Mouse (Mus musculus): ENCODE measurements around the gene Bud31. TPM values are rescaled to one million over a fixed set of nuclear protein-coding genes. Genes with fewer than 3 reads are reported as not detected.
"Not testable (repeated sequence)": the region's sequence is repeated elsewhere in the genome, so short reads cannot be mapped to it uniquely, and the experiment has no call there.

Gene Bud31
- 128 and 135 TPM in 2 replicates for polyA plus RNA-seq (2012; ENCODE audit: insufficient read depth, insufficient read length, missing spikeins)

GRCm38 (mm10) chr5:145139571-145140519 is at the start of gene Bud31, which contains the start of gene Pdap1:
Bud31 (plus strand) TSS chr5:145140362.
Pdap1 (minus strand) TSS chr5:145140238.
- TF ChIP-seq CTCF (IDR thresholded peaks at IDR 0.05; ENCODE audit: low read depth, low read length) (no peak), POLR2A (IDR thresholded peaks at IDR 0.05; ENCODE audit: borderline replicate concordance, low read depth, low read length) (no peak)
- peaks cover 13% of the 10 kb centered on the region for H3K4me1 ChIP-seq (ENCODE audit: control insufficient read depth, insufficient read depth, low read length)
- H3K4me3 ChIP-seq (ENCODE audit: insufficient read depth, low read length), result peak within 1 kb of the TSS; percentile 96
- H3K27ac ChIP-seq (ENCODE audit: insufficient read depth, low read depth, low read length), result peak within 1 kb of the TSS; percentile 97

GRCm38 (mm10) chr5:145096195-145096594 is 44.0 kb upstream of the Bud31 start:
- Histone ChIP-seq H3K4me1 (ENCODE audit: control insufficient read depth, insufficient read depth, low read length) (0 out of 2 replicates have a peak, but pooled peaks cover 5% of the 10 kb centered on the region), H3K4me3 (ENCODE audit: insufficient read depth, low read length) (no peak overlapping the region), H3K27ac (ENCODE audit: insufficient read depth, low read depth, low read length) (no peak overlapping the region)
- TF ChIP-seq POLR2A (IDR thresholded peaks at IDR 0.05; ENCODE audit: borderline replicate concordance, low read depth, low read length) (no peak), CTCF (IDR thresholded peaks at IDR 0.05; ENCODE audit: low read depth, low read length) (no peak)

- no peak overlapping the region for H3K4me3 ChIP-seq (ENCODE audit: insufficient read depth, low read length)
- H3K27ac ChIP-seq (ENCODE audit: insufficient read depth, low read depth, low read length), result no peak overlapping the region
- H3K4me1 ChIP-seq (ENCODE audit: control insufficient read depth, insufficient read depth, low read length), result peaks cover 7% of the 10 kb centered on the region; the same call in 1 of the 2 replicates
- TF ChIP-seq CTCF (IDR thresholded peaks at IDR 0.05; ENCODE audit: low read depth, low read length) (no peak), POLR2A (IDR thresholded peaks at IDR 0.05; ENCODE audit: borderline replicate concordance, low read depth, low read length) (no peak)
These were observed 41.8 kb upstream of the Bud31 start for GRCm38 (mm10) chr5:145098340-145098821.

GRCm38 (mm10) chr5:145100960-145101359 is 39.2 kb upstream of the Bud31 start:
- Histone ChIP-seq H3K4me1 (ENCODE audit: control insufficient read depth, insufficient read depth, low read length) (peaks cover 6% of the 10 kb centered on the region; the same call in 1 of the 2 replicates), H3K4me3 (ENCODE audit: insufficient read depth, low read length) (no peak overlapping the region), H3K27ac (ENCODE audit: insufficient read depth, low read depth, low read length) (no peak overlapping the region)
- TF ChIP-seq POLR2A (IDR thresholded peaks at IDR 0.05; ENCODE audit: borderline replicate concordance, low read depth, low read length), result no peak
- TF ChIP-seq CTCF (IDR thresholded peaks at IDR 0.05; ENCODE audit: low read depth, low read length), result no peak

- H3K4me3 ChIP-seq (ENCODE audit: insufficient read depth, low read length); H3K27ac ChIP-seq (ENCODE audit: insufficient read depth, low read depth, low read length); H3K4me1 ChIP-seq (ENCODE audit: control insufficient read depth, insufficient read depth, low read length): not testable (repeated sequence)
These were observed 38.7 kb upstream of the Bud31 start for GRCm38 (mm10) chr5:145101451-145101850.

- TF ChIP-seq POLR2A (IDR thresholded peaks at IDR 0.05; ENCODE audit: borderline replicate concordance, low read depth, low read length), result no peak
- no peak for TF ChIP-seq CTCF (IDR thresholded peaks at IDR 0.05; ENCODE audit: low read depth, low read length)
- Histone ChIP-seq H3K27ac (ENCODE audit: insufficient read depth, low read depth, low read length) (no peak overlapping the region), H3K4me1 (ENCODE audit: control insufficient read depth, insufficient read depth, low read length) (peaks cover 4% of the 10 kb centered on the region; the same call in 1 of the 2 replicates), H3K4me3 (ENCODE audit: insufficient read depth, low read length) (no peak overlapping the region)
These were observed 37.5 kb upstream of the Bud31 start for GRCm38 (mm10) chr5:145102706-145103105.

GRCm38 (mm10) chr5:145104328-145104727 is 35.8 kb upstream of the Bud31 start:
- H3K4me1 ChIP-seq (ENCODE audit: control insufficient read depth, insufficient read depth, low read length), result peaks cover 4% of the 10 kb centered on the region; the same call in 1 of the 2 replicates

GRCm38 (mm10) chr5:145105694-145106275 is 34.4 kb upstream of the Bud31 start:
- no peak overlapping the region for H3K4me3 ChIP-seq (ENCODE audit: insufficient read depth, low read length)
- no peak for TF ChIP-seq CTCF (IDR thresholded peaks at IDR 0.05; ENCODE audit: low read depth, low read length)
- TF ChIP-seq POLR2A (IDR thresholded peaks at IDR 0.05; ENCODE audit: borderline replicate concordance, low read depth, low read length), result no peak
- peaks cover 8% of the 10 kb centered on the region; the same call in 1 of the 2 replicates for H3K4me1 ChIP-seq (ENCODE audit: control insufficient read depth, insufficient read depth, low read length)
- no peak overlapping the region for H3K27ac ChIP-seq (ENCODE audit: insufficient read depth, low read depth, low read length)

More at GRCm38 (mm10) chr5:145104328-145104727, 35.8 kb upstream of the Bud31 start:
- Histone ChIP-seq H3K4me3 (ENCODE audit: insufficient read depth, low read length) (no peak overlapping the region), H3K27ac (ENCODE audit: insufficient read depth, low read depth, low read length) (no peak overlapping the region)
- no peak for TF ChIP-seq CTCF (IDR thresholded peaks at IDR 0.05; ENCODE audit: low read depth, low read length)

- no peak for TF ChIP-seq POLR2A (IDR thresholded peaks at IDR 0.05; ENCODE audit: borderline replicate concordance, low read depth, low read length)
- no peak for TF ChIP-seq CTCF (IDR thresholded peaks at IDR 0.05; ENCODE audit: low read depth, low read length)
- 0 out of 2 replicates have a peak overlapping the region, but pooled peaks have one; percentile 6 for H3K27ac ChIP-seq (ENCODE audit: insufficient read depth, low read depth, low read length)
- peaks cover 15% of the 10 kb centered on the region for H3K4me1 ChIP-seq (ENCODE audit: control insufficient read depth, insufficient read depth, low read length)
- no peak overlapping the region for H3K4me3 ChIP-seq (ENCODE audit: insufficient read depth, low read length)
These were observed 29.8 kb upstream of the Bud31 start for GRCm38 (mm10) chr5:145110401-145110800.

- TF ChIP-seq CTCF (IDR thresholded peaks at IDR 0.05; ENCODE audit: low read depth, low read length) (no peak), POLR2A (IDR thresholded peaks at IDR 0.05; ENCODE audit: borderline replicate concordance, low read depth, low read length) (no peak)
- Histone ChIP-seq H3K27ac (ENCODE audit: insufficient read depth, low read depth, low read length) (no peak overlapping the region), H3K4me3 (ENCODE audit: insufficient read depth, low read length) (no peak overlapping the region), H3K4me1 (ENCODE audit: control insufficient read depth, insufficient read depth, low read length) (peaks cover 22% of the 10 kb centered on the region)
These were observed 27.6 kb upstream of the Bud31 start for GRCm38 (mm10) chr5:145112566-145112965.

All from bone marrow macrophage, adult 2 months (primary cell).